Mouse (Mus musculus): ENCODE measurements around the gene Abhd4. TPM values are rescaled to one million over a fixed set of nuclear protein-coding genes. Genes with fewer than 3 reads are reported as not detected.

Abhd4 gene
- polyA plus RNA-seq, 1 experiment from 2014 or later: 42.1 TPM

GRCm38 (mm10) chr14:54214901-54215300 lies 39.1 kb upstream of the Abhd4 start:
- TF ChIP-seq CTCF (IDR thresholded peaks at IDR 0.05; ENCODE audit: low read depth): no peak
- H3K36me3 ChIP-seq (ENCODE audit: insufficient read depth): no peaks in the 10 kb centered on the region
- 0 out of 2 replicates have a peak, but pooled peaks cover 6% of the 10 kb centered on the region for H3K4me1 ChIP-seq (ENCODE audit: insufficient read depth)
- H3K9ac ChIP-seq: no peak overlapping the region
- no peak overlapping the region for H3K4me2 ChIP-seq
- H3K9me3 ChIP-seq (ENCODE audit: low read depth, low read length): no peaks in the 10 kb centered on the region
- H3K27me3 ChIP-seq (ENCODE audit: insufficient read depth, low read length): no peaks in the 10 kb centered on the region
- ATAC-seq (ENCODE audit: insufficient read depth) (no peak), DNase-seq (no peak)
- 54% methylated on average over 10 of the region's 10 CpGs for WGBS
- no peak overlapping the region for H3K4me3 ChIP-seq (ENCODE audit: low read depth, low read length)
- H3K27ac ChIP-seq (ENCODE audit: low read depth): peak overlapping the region; percentile 36; the same call in 1 of the 2 replicates

DNA sequence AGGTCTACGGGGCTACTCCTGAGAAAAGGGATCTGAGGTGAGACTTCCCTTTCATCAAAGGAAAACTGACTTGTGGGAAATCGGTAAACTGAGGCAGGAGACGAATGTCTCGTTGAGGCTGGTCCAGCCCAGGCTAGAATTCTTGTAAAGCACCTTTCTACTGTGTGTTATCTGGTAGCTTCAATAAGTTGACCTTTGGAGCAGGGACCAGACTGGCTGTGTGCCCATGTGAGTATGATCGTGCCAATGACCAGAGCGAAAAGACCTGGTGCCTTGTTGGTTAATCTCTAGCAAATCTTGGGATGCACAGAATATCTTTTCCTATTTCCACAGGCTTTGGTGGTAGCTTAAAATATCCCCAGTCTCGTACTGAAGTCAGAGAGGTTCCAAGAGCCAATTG lies 37.9 kb upstream of the Abhd4 start:
- Histone ChIP-seq H3K9me3 (ENCODE audit: low read depth, low read length) (no peaks in the 10 kb centered on the region), H3K27ac (ENCODE audit: low read depth) (no peak overlapping the region)

GRCm38 (mm10) chr14:54218233-54218632 lies 35.8 kb upstream of the Abhd4 start:
- H3K9ac ChIP-seq: no peak overlapping the region
- no peaks in the 10 kb centered on the region for H3K9me3 ChIP-seq (ENCODE audit: low read depth, low read length)
- H3K27ac ChIP-seq (ENCODE audit: low read depth): no peak overlapping the region
- TF ChIP-seq CTCF (IDR thresholded peaks at IDR 0.05; ENCODE audit: low read depth): no peak
- no peaks in the 10 kb centered on the region for H3K27me3 ChIP-seq (ENCODE audit: insufficient read depth, low read length)
- WGBS: 23% methylated on average over 1 of the region's 1 CpGs
- 0 out of 2 replicates have a peak, but pooled peaks cover 6% of the 10 kb centered on the region for H3K4me1 ChIP-seq (ENCODE audit: insufficient read depth)
- no peak for DNase-seq
- no peak overlapping the region for H3K4me2 ChIP-seq
- no peaks in the 10 kb centered on the region for H3K36me3 ChIP-seq (ENCODE audit: insufficient read depth)
- ATAC-seq (ENCODE audit: insufficient read depth): no peak
- no peak overlapping the region for H3K4me3 ChIP-seq (ENCODE audit: low read depth, low read length)

More for the DNA sequence above, 37.9 kb upstream of the Abhd4 start:
- Histone ChIP-seq H3K9ac (no peak overlapping the region), H3K4me3 (ENCODE audit: low read depth, low read length) (no peak overlapping the region), H3K27me3 (ENCODE audit: insufficient read depth, low read length) (no peaks in the 10 kb centered on the region), H3K4me2 (no peak overlapping the region), H3K4me1 (ENCODE audit: insufficient read depth) (0 out of 2 replicates have a peak, but pooled peaks cover 6% of the 10 kb centered on the region), H3K36me3 (ENCODE audit: insufficient read depth) (no peaks in the 10 kb centered on the region)
- 85% methylated on average over 7 of the region's 7 CpGs for WGBS
- TF ChIP-seq CTCF (IDR thresholded peaks at IDR 0.05; ENCODE audit: low read depth): no peak
- DNase-seq (no peak), ATAC-seq (ENCODE audit: insufficient read depth) (no peak)

DNA sequence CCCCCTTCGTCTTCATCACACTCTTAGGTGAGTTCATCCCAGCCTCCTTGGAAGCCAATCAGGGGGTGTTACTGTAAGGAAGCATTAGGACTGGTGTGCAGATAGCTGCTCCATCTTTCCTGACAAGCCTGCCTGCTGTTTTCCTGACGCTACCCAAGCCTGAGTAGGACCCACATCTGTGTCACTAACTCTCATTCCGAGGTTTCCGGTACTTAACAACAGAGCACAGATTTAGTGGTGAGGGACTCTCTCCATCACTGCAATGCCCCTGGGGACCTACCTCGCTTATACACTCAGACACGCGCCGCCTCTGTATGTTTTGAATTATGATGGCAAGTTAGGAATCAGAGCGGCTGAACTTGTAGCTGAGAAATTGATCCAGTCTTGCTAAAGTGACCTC lies 35.3 kb upstream of the Abhd4 start:
- no peak for ATAC-seq (ENCODE audit: insufficient read depth)
- Histone ChIP-seq H3K27me3 (ENCODE audit: insufficient read depth, low read length) (no peaks in the 10 kb centered on the region), H3K9me3 (ENCODE audit: low read depth, low read length) (no peaks in the 10 kb centered on the region), H3K36me3 (ENCODE audit: insufficient read depth) (no peaks in the 10 kb centered on the region), H3K9ac (no peak overlapping the region), H3K4me2 (no peak overlapping the region), H3K4me1 (ENCODE audit: insufficient read depth) (0 out of 2 replicates have a peak, but pooled peaks cover 6% of the 10 kb centered on the region), H3K4me3 (ENCODE audit: low read depth, low read length) (no peak overlapping the region), H3K27ac (ENCODE audit: low read depth) (no peak overlapping the region)
- no peak for TF ChIP-seq CTCF (IDR thresholded peaks at IDR 0.05; ENCODE audit: low read depth)
- 46% methylated on average over 9 of the region's 9 CpGs for WGBS
- no peak for DNase-seq

- H3K27ac ChIP-seq (ENCODE audit: low read depth): no peak overlapping the region
- H3K4me1 ChIP-seq (ENCODE audit: insufficient read depth): 0 out of 2 replicates have a peak, but pooled peaks cover 6% of the 10 kb centered on the region
- DNase-seq (no peak), ATAC-seq (ENCODE audit: insufficient read depth) (no peak)
- H3K36me3 ChIP-seq (ENCODE audit: insufficient read depth): no peaks in the 10 kb centered on the region
- no peaks in the 10 kb centered on the region for H3K9me3 ChIP-seq (ENCODE audit: low read depth, low read length)
- 39% methylated on average over 8 of the region's 8 CpGs for WGBS
- no peak for TF ChIP-seq CTCF (IDR thresholded peaks at IDR 0.05; ENCODE audit: low read depth)
- no peaks in the 10 kb centered on the region for H3K27me3 ChIP-seq (ENCODE audit: insufficient read depth, low read length)
- H3K9ac ChIP-seq: no peak overlapping the region
- H3K4me2 ChIP-seq: no peak overlapping the region
- no peak overlapping the region for H3K4me3 ChIP-seq (ENCODE audit: low read depth, low read length)
Observed at GRCm38 (mm10) chr14:54219256-54219655, 34.7 kb upstream of the Abhd4 start.

DNA sequence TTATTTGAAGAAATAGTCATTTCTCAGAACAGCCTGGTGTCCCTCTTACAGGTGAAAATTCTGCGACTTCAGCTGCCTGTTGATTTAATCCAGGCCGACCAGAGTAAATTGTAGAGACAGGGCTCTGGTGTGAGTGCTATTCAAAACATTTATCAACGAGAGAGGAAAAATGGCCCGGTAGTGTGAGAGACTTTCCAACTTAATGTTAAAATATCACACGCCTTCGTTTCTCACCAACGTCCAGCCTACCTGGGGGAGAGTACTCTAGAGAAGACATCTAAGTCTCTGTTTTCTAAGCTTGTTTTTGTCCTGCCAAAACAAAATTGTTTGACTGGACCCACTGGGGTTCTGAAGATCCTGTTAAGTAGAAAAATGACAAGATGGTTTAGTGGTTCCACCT lies 34.1 kb upstream of the Abhd4 start:
- no peak overlapping the region for H3K4me2 ChIP-seq
- peaks cover 3% of the 10 kb centered on the region; the same call in 1 of the 2 replicates for H3K4me1 ChIP-seq (ENCODE audit: insufficient read depth)
- DNase-seq (no peak), ATAC-seq (ENCODE audit: insufficient read depth) (no peak)
- H3K9me3 ChIP-seq (ENCODE audit: low read depth, low read length): no peaks in the 10 kb centered on the region
- H3K9ac ChIP-seq: no peak overlapping the region
- no peaks in the 10 kb centered on the region for H3K36me3 ChIP-seq (ENCODE audit: insufficient read depth)
- WGBS: 47% methylated on average over 7 of the region's 7 CpGs
- H3K27ac ChIP-seq (ENCODE audit: low read depth): no peak overlapping the region
- no peaks in the 10 kb centered on the region for H3K27me3 ChIP-seq (ENCODE audit: insufficient read depth, low read length)
- H3K4me3 ChIP-seq (ENCODE audit: low read depth, low read length): no peak overlapping the region
- no peak for TF ChIP-seq CTCF (IDR thresholded peaks at IDR 0.05; ENCODE audit: low read depth)

DNA sequence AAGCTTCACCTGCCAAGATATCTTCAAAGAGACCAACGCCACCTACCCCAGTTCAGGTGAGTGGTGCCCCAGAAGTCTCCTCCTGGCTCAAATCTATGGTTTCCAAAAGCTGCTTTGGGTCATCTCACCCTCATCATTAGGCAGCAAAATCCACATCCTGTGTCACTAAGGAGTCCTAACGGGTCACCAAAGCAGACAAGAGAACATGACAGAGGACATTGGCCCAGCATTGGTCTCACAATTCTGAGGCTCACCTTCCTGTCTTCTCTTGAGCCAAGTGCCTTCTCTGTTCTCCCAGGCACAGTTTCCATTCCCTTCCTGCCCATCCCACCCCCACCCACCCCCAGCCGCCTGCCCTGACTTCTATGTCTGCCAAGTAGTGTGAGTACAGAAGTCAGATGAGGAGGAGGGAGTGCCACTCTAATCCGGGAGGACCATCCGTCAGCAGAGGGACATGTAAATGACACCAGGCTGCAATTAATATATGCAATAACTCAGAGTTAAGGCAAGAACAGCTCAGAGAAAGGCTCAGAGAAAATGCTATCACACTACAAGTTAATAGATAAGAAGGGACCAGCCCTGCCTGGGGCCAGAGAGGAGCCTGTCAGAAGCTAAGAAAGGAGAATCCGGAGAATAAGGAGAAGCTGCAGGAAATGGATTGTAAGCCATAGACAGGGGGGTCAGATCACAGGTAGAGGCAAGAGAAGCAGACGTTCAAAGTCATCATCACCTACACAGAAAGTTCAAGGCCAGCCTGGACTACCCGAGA lies 33.1 kb upstream of the Abhd4 start:
- 64% methylated on average over 8 of the region's 8 CpGs for WGBS

More for the DNA sequence above, 33.1 kb upstream of the Abhd4 start:
- Histone ChIP-seq H3K4me1 (ENCODE audit: insufficient read depth) (peaks cover 4% of the 10 kb centered on the region; the same call in 1 of the 2 replicates), H3K9ac (no peak overlapping the region), H3K4me2 (no peak overlapping the region), H3K27ac (ENCODE audit: low read depth) (no peak overlapping the region), H3K36me3 (ENCODE audit: insufficient read depth) (no peaks in the 10 kb centered on the region), H3K4me3 (ENCODE audit: low read depth, low read length) (no peak overlapping the region), H3K27me3 (ENCODE audit: insufficient read depth, low read length) (no peaks in the 10 kb centered on the region), H3K9me3 (ENCODE audit: low read depth, low read length) (no peaks in the 10 kb centered on the region)
- ATAC-seq (ENCODE audit: insufficient read depth): no peak
- no peak for TF ChIP-seq CTCF (IDR thresholded peaks at IDR 0.05; ENCODE audit: low read depth)
- no peak for DNase-seq

All from lung, embryonic 14.5 days (tissue).